Mouse (Mus musculus): ENCODE data around the gene Zfp579.

- TF ChIP-seq GATA1 (IDR thresholded peaks at IDR 0.05; ENCODE audit: low read length) = no peak
- TF ChIP-seq TAL1 (IDR thresholded peaks at IDR 0.05; ENCODE audit: low read length) = no peak
Measured at GRCm38 (mm10) chr7:5014251-5015117, 18.5 kb upstream of the Zfp579 start, which contains the start of the genes Zfp524 and Fiz1.

All from erythroblast, embryonic 14.5 days (primary cell).